Mouse (Mus musculus) left cerebral cortex, adult 9 months (tissue): Measurements from ENCODE around the gene Hist1h3g.
A peak's percentile ranks its signal among the peaks of the same experiment; 100 is the strongest.

ENCODE experiments used
- DNase-seq, 2 experiments: peaks; one replicate each; pipeline ENCODE4 v3.0.0; 2022; ENCODE audit warnings: low spot score in 2 of 2

The Hist1h3g gene

DNA sequence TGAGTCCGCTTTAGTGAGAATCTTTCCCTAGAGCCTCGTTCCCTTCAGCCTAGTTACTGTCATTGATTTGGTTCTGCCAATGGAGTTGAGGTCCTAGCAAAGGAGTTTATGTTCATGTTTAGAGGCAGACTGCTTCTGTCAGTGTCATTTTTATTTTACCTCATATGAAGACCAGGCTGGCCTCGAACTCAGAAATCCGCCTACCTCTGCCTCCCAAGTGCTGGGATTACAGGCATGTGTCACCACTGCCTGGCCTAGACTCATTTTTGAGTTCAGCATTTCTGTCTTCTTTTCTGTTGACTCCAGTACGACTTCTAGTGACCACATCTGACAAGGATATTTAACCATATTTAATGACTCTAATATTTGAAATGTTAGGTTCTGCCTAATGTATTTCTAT lies 19.9 kb upstream of the Hist1h3g start:
- DNase-seq: no peak

GRCm38 (mm10) chr13:23515826-23516620 lies 19.2 kb upstream of the Hist1h3g start:
- no peak for DNase-seq

DNA sequence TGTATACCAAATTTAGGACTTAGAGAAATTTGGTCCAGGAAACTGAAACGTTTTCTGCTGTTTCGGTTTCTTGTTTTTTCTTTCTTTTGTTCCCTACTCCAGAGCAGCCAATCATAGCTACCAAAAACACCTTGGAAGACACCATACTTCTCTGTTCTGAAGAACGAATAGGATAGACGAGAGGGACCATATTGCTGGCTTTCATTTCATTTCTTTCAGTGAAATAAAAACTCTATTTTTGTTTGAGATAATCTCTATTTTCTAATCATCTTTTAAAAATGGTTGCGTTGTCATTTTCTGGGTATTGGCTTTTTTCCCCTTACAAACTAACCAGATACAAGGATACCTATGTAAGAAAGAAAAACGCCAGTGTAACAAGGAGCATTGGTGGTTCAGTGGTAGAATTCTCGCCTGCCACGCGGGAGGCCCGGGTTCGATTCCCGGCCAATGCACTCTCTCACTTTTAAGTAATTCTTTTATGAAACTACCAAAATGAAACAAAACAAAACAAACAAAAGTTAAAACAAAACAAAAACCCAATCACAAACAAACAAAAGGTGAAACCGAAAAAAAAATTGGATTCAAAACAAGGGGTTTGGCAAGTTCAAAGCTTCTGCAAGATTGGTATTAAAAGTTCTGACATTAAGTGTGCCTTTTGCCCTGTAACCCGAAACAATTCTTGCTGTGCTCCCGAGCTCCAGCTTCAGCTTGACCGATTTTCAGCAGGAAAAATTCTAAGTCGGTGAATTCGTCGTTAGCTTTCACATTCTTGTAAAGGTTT lies 18.2 kb upstream of the Hist1h3g start:
- DNase-seq: peak in 1 of 2 experiments; percentile 78

DNA sequence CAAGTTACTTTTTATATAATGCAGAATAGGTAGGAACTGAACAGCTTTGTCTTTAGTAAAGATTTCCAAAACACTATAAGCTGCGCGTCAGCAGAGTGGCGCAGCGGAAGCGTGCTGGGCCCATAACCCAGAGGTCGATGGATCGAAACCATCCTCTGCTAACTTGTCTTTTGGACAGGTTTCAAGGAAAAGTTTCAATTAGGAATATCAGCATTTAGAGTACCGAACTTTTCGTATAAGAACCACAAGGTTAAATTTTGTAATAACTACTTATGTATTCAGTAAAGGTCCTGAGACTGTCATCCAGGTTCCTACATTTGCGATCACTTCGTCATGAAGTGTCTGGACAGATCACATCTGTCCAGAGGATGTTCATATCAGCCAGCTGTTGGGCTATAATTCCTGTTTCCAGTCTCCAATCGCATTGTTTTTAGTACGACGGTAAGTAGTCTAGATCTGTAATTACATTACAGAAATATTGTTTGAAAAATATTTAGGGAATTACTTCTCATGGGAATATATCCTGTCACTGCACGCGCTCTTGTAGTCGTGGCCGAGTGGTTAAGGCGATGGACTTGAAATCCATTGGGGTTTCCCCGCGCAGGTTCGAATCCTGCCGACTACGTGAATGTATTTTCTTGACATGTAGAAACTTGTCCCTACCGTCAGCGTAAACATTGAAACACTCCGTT lies 17.5 kb upstream of the Hist1h3g start:
- DNase-seq: peak; percentile 62 to 97

DNA sequence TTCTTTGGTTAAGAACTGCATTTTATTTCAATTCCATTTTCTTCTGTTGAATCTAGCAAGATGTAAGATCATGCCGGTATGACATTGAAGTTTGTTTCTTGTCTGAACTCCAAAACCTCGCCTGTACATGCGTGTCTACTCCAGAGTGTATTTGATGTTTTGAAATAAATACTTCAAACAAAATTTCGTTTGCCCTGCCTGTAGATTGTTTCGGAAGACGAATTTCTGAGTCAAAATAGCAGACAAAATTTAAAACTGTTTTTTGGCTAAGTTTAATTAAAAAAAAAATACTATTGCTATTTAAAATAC lies 17.0 kb upstream of the Hist1h3g start:
- DNase-seq: no peak

- peak; percentile 52 to 92 for DNase-seq
Observed at GRCm38 (mm10) chr13:23518885-23519284, 16.3 kb upstream of the Hist1h3g start.

DNA sequence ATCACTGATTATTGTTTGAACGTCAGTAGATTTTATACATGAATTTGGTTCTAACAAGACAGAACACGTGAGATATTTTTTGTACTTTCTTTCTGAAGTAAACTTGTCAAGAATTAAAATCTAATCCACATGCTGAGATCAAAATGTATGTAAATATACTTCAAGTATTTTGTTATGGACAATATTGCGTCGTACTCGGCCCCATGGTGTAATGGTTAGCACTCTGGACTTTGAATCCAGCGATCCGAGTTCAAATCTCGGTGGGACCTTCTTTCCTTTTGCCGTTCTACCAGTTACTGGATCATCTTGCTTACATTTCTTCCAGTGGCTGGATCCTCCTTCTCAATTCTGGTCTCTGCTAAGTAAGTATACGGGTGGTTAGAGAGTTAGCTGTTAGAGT lies 15.8 kb upstream of the Hist1h3g start:
- peak in 1 of 2 experiments; percentile 89 for DNase-seq

DNA sequence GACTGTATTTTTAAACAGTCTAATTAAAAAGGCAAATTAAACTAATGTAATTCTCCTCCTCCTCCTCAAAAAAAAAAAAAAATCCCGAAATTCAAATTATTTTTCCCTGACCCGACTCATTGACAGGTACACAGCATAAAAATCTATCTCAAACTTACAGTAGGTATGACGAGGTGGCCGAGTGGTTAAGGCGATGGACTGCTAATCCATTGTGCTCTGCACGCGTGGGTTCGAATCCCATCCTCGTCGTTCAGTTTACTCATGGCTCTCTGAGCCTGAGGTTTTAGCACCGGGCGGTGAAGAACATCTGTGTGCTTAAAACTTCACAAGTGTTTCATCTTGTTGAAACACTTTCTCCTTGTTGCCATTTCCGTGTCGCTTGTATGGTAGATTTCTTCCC lies 13.5 kb upstream of the Hist1h3g start:
- DNase-seq: peak in 1 of 2 experiments; percentile 86

DNA sequence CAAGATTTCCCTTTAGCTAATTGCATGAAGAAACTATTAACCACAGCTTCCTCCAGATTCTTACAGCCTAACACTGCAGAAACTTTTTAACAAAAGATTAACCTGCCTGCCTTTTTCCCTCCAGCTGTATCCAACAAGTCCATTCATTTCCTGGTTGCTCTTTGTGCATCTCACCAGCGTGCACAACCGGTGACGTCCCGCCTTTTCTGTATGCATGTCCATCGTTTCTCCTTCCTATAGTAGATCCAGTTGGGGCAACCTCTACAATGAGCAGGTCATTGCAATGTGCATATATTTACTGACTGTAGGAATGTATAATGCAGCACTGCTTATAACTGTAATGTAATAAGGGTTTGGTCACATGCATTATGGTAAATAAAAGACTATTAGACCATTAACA lies 11.2 kb upstream of the Hist1h3g start:
- no peak for DNase-seq

DNA sequence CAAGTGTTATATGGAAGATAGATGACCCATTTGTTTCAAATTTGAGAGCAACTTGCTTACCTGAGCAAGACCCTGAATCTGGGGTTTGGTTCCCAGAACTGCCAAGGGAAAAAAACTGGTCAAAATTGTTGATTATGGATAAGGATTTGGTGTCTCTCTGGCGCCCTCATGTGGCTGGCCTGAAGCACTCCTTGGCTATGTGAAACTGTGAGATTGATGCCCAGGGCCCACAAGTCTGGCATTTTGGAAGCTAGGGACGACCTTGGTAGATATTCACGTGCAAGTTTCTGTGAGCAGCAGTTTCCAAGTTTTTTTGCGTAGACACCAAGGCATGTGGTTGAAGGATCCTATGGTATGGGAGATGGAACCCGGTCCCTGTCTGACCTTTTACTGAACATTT lies 10.6 kb upstream of the Hist1h3g start:
- DNase-seq: peak in 1 of 2 experiments; percentile 63

DNA sequence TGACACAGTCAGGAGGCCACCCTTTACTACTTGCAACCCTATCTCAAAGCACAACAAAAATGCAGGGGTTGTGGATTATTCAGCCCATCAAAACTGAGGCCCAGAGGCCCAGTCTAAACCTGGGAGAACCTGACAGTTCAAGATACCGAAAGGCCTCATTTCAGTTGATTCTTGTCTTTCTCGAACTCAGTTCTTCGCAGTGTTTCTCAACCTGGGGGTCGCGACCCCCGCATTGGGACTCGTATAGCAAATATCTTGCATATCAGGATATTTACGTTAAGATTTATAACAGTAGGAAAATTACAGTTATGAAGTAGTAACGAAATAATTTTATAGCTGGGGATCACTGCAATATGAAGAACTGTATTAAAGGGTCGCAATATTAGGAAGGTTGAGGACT lies 9.3 kb upstream of the Hist1h3g start:
- DNase-seq: no peak

DNA sequence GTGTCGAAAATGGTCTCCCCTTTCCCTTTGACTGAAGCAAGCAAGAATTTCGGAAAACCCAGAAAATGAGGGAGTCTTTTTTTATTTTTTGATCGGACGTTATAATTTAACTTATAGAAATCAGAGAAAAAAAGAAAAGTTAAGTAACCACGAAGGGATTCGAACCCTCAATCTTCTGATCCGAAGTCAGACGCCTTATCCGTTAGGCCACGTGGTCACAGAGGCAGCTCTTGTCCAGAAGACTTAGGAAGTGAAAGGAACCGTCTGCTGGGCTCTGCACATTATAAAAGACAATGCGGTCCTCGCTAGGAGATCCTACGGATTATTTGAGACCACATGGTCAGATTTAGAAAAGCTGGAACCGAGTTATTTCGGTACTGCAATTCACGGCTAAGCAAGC lies 8.9 kb upstream of the Hist1h3g start:
- peak; percentile 78 to 96 for DNase-seq

GRCm38 (mm10) chr13:23529005-23529404 lies 6.2 kb upstream of the Hist1h3g start:
- DNase-seq: no peak

DNA sequence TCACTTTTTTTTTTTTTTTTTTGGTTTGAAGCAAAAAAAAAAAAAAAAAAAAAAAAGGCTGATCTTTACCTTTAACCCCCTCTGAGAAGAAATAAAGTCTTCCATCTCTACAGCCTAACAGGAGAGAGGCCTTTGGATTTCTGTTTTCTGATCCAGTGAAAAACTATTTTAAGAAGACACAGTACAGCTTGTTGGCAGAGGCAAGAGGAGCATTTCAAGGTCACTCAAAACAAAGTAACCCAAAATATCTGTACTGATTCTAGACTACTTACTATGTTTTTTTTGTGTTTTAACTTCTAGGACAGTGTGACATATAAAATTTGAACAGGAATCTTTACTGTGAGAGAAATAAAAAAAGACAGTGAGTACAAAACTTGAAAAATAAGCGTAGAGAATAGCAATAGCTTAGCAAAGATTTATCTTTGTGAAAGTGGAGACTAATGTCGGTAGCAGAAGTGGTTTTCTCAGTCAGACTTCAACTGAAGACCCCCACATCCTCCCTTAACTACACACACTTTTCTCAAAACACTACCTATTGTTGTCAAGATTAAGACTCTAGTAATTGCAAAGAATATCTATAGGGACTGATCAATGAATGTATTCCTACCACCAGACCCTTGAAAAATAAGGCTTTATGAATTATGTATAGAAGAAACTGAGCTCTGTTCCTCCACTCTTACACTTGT lies 5.6 kb upstream of the Hist1h3g start:
- no peak for DNase-seq

GRCm38 (mm10) chr13:23530181-23530900 lies 4.9 kb upstream of the Hist1h3g start:
- DNase-seq: peak; percentile 59 to 84

GRCm38 (mm10) chr13:23530901-23531875 lies 4.0 kb upstream of the Hist1h3g start, which contains the start of gene Hist1h4h:
TSS of gene Hist1h4h (plus strand) at chr13:23531050.
- peak; percentile 97 to 98 for DNase-seq

DNA sequence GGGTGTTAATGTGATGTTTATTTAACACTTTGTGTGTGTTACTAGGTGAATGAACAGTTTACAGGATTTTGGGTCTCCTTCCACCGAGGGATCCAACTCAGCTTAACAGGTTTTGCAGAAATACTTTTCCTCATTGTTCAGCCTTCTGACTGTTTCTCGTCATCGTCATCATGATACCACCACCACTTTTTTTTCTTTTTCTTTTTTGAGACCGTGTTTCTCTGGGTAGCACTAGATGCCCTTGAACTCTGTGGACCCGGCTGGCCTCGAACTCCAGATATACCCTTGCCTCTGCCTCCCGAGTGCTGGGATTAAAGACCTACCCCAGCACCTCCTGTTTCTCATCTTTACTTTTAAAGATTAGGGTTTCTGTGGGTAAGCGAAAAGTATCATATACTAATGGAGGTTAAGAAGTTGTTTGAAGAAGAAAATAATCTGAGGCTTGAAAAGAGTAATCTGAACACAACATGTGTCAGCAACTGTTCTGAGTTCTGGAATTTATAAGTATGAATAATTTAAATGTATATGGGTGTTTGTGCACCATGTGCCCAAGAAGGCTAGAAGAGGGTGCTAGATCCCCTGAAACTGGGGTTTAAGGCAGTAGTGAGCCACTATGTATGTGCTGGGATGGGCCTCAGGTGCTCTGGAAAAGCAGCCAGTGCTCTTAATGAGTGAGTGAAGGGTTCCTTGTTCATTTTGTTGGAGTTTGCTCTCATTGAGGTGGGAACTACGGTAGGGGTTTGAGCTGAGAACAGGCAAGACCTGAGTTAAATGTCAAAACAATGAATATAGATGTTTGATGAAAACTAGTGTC lies 2.8 kb upstream of the Hist1h3g start:
- no peak for DNase-seq

DNA sequence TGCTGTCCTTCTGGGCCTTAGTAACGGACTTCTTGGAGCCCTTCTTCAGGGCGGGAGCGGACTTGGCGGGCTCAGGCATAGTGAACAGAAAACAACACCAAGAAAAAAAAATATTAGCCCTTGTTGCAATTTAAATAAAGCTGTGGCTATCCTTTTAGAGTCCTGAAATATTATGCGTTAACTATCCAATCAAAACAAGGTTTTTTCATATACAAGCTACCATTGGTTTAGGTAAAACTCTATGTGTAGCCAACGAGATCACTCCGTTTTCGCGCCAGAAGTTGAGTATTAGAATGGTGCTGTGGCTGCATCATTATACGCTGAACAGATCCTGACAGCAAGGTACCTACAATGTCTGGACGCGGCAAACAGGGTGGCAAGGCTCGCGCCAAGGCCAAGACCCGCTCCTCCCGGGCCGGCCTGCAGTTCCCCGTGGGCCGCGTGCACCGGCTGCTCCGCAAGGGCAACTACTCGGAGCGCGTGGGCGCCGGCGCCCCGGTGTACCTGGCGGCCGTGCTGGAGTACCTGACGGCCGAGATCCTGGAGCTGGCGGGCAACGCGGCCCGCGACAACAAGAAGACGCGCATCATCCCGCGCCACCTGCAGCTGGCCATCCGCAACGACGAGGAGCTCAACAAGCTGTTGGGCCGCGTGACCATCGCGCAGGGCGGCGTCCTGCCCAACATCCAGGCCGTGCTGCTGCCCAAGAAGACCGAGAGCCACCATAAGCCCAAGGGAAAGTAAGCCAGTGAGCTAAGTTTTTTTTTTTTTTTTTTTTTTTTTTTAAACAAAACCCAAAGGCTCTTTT lies 1.5 kb upstream of the Hist1h3g start, which contains the start of gene Hist1h2af:
TSS of gene Hist1h2af (plus strand) at position 347 of the 808 bp plus-strand sequence.
- peak; percentile 78 to 84 for DNase-seq
